Mouse (Mus musculus): Measurements from ENCODE around the gene Rph3al. TPM values are rescaled to one million over a fixed set of nuclear protein-coding genes. Genes with fewer than 3 reads are reported as not detected.

Gene Rph3al
- polyA plus RNA-seq, 1 experiment from 2014 or later: 1.5 TPM

- WGBS: 82% methylated on average over 4 of the region's 4 CpGs
- Histone ChIP-seq H3K27ac (replicated peaks) (no peak overlapping the region), H3K4me1 (peaks cover 4% of the 10 kb centered on the region; the same call in 1 of the 2 replicates), H3K4me2 (replicated peaks) (no peak overlapping the region), H3K9me3 (no peaks in the 10 kb centered on the region), H3K27me3 (no peaks in the 10 kb centered on the region), H3K4me3 (no peak overlapping the region), H3K36me3 (no peaks in the 10 kb centered on the region), H3K9ac (replicated peaks) (no peak overlapping the region)
- no peak for ATAC-seq (replicated peaks)
Observed at GRCm38 (mm10) chr11:75922741-75923140, 15.5 kb downstream of the Rph3al start.

- H3K27ac ChIP-seq (replicated peaks): no peak overlapping the region
- H3K27me3 ChIP-seq: no peaks in the 10 kb centered on the region
- ATAC-seq (replicated peaks): no peak
- no peak overlapping the region for H3K9ac ChIP-seq (replicated peaks)
- no peaks in the 10 kb centered on the region for H3K36me3 ChIP-seq
- no peak overlapping the region for H3K4me2 ChIP-seq (replicated peaks)
- WGBS: 85% methylated on average over 6 of the region's 6 CpGs
- H3K9me3 ChIP-seq: no peaks in the 10 kb centered on the region
- no peak overlapping the region for H3K4me3 ChIP-seq
- no peaks in the 10 kb centered on the region for H3K4me1 ChIP-seq
Observed at GRCm38 (mm10) chr11:75919139-75919538, 19.1 kb downstream of the Rph3al start.

GRCm38 (mm10) chr11:75917340-75917739, 20.9 kb downstream of the Rph3al start:
- no peak overlapping the region for H3K27ac ChIP-seq (replicated peaks)
- 82% methylated on average over 3 of the region's 3 CpGs for WGBS
- H3K36me3 ChIP-seq: no peaks in the 10 kb centered on the region
- H3K9ac ChIP-seq (replicated peaks): no peak overlapping the region
- H3K9me3 ChIP-seq: no peaks in the 10 kb centered on the region
- no peak overlapping the region for H3K4me3 ChIP-seq
- no peak for ATAC-seq (replicated peaks)
- no peak overlapping the region for H3K4me2 ChIP-seq (replicated peaks)
- no peaks in the 10 kb centered on the region for H3K27me3 ChIP-seq
- no peaks in the 10 kb centered on the region for H3K4me1 ChIP-seq

GRCm38 (mm10) chr11:75913953-75914352, 24.3 kb downstream of the Rph3al start:
- 60% methylated on average over 3 of the region's 3 CpGs for WGBS
- H3K4me2 ChIP-seq (replicated peaks): no peak overlapping the region
- H3K27me3 ChIP-seq: no peaks in the 10 kb centered on the region
- H3K4me1 ChIP-seq: no peaks in the 10 kb centered on the region
- H3K9ac ChIP-seq (replicated peaks): no peak overlapping the region
- no peaks in the 10 kb centered on the region for H3K9me3 ChIP-seq
- H3K36me3 ChIP-seq: no peaks in the 10 kb centered on the region
- no peak for ATAC-seq (replicated peaks)
- no peak overlapping the region for H3K27ac ChIP-seq (replicated peaks)
- no peak overlapping the region for H3K4me3 ChIP-seq

- Histone ChIP-seq H3K9ac (replicated peaks) (no peak overlapping the region), H3K27me3 (no peaks in the 10 kb centered on the region), H3K4me1 (no peaks in the 10 kb centered on the region), H3K36me3 (no peaks in the 10 kb centered on the region), H3K27ac (replicated peaks) (no peak overlapping the region), H3K9me3 (no peaks in the 10 kb centered on the region), H3K4me2 (replicated peaks) (no peak overlapping the region), H3K4me3 (no peak overlapping the region)
- ATAC-seq (replicated peaks): no peak
- WGBS: 54% methylated on average over 10 of the region's 10 CpGs
Observed at GRCm38 (mm10) chr11:75912944-75913657, 25.1 kb downstream of the Rph3al start.

GRCm38 (mm10) chr11:75911962-75912361, 26.3 kb downstream of the Rph3al start:
- no peak overlapping the region for H3K4me3 ChIP-seq
- no peak for ATAC-seq (replicated peaks)
- H3K27me3 ChIP-seq: no peaks in the 10 kb centered on the region
- no peaks in the 10 kb centered on the region for H3K4me1 ChIP-seq
- H3K27ac ChIP-seq (replicated peaks): no peak overlapping the region
- H3K36me3 ChIP-seq: no peaks in the 10 kb centered on the region
- H3K4me2 ChIP-seq (replicated peaks): no peak overlapping the region
- WGBS: 98% methylated on average over 1 of the region's 1 CpGs
- H3K9me3 ChIP-seq: no peaks in the 10 kb centered on the region
- no peak overlapping the region for H3K9ac ChIP-seq (replicated peaks)

- no peaks in the 10 kb centered on the region for H3K4me1 ChIP-seq
- H3K36me3 ChIP-seq: no peaks in the 10 kb centered on the region
- no peaks in the 10 kb centered on the region for H3K27me3 ChIP-seq
- ATAC-seq (replicated peaks): no peak
- no peak overlapping the region for H3K9ac ChIP-seq (replicated peaks)
- H3K9me3 ChIP-seq: no peaks in the 10 kb centered on the region
- H3K4me2 ChIP-seq (replicated peaks): no peak overlapping the region
- H3K27ac ChIP-seq (replicated peaks): no peak overlapping the region
- H3K4me3 ChIP-seq: no peak overlapping the region
- 80% methylated on average over 9 of the region's 9 CpGs for WGBS
Observed at GRCm38 (mm10) chr11:75909702-75910429, 28.4 kb downstream of the Rph3al start.

GRCm38 (mm10) chr11:75907406-75907805, 30.8 kb downstream of the Rph3al start:
- Histone ChIP-seq H3K27ac (replicated peaks) (no peak overlapping the region), H3K4me3 (no peak overlapping the region), H3K9ac (replicated peaks) (no peak overlapping the region), H3K9me3 (no peaks in the 10 kb centered on the region), H3K27me3 (no peaks in the 10 kb centered on the region), H3K4me1 (peaks cover 3% of the 10 kb centered on the region; the same call in 1 of the 2 replicates), H3K4me2 (replicated peaks) (no peak overlapping the region), H3K36me3 (no peaks in the 10 kb centered on the region)
- ATAC-seq (replicated peaks): no peak
- 75% methylated on average over 4 of the region's 4 CpGs for WGBS

- H3K27ac ChIP-seq (replicated peaks): no peak overlapping the region
- no peak overlapping the region for H3K4me2 ChIP-seq (replicated peaks)
- H3K9me3 ChIP-seq: no peaks in the 10 kb centered on the region
- H3K4me3 ChIP-seq: no peak overlapping the region
- H3K36me3 ChIP-seq: no peaks in the 10 kb centered on the region
- 52% methylated on average over 12 of the region's 12 CpGs for WGBS
- H3K9ac ChIP-seq (replicated peaks): no peak overlapping the region
- no peak for ATAC-seq (replicated peaks)
- peaks cover 3% of the 10 kb centered on the region; the same call in 1 of the 2 replicates for H3K4me1 ChIP-seq
- H3K27me3 ChIP-seq: no peaks in the 10 kb centered on the region
Observed at GRCm38 (mm10) chr11:75906556-75906955, 31.7 kb downstream of the Rph3al start.

GRCm38 (mm10) chr11:75904982-75905381, 33.2 kb downstream of the Rph3al start:
- Histone ChIP-seq H3K4me1 (peaks cover 5% of the 10 kb centered on the region; the same call in 1 of the 2 replicates), H3K27ac (replicated peaks) (no peak overlapping the region), H3K4me3 (no peak overlapping the region), H3K9me3 (no peaks in the 10 kb centered on the region), H3K9ac (replicated peaks) (no peak overlapping the region), H3K36me3 (no peaks in the 10 kb centered on the region), H3K27me3 (no peaks in the 10 kb centered on the region), H3K4me2 (replicated peaks) (no peak overlapping the region)
- WGBS: 79% methylated on average over 6 of the region's 6 CpGs
- ATAC-seq (replicated peaks): no peak

GRCm38 (mm10) chr11:75904501-75904900, 33.7 kb downstream of the Rph3al start:
- Histone ChIP-seq H3K27me3 (no peaks in the 10 kb centered on the region), H3K36me3 (no peaks in the 10 kb centered on the region), H3K9ac (replicated peaks) (no peak overlapping the region), H3K4me1 (peaks cover 9% of the 10 kb centered on the region), H3K27ac (replicated peaks) (no peak overlapping the region), H3K4me3 (no peak overlapping the region), H3K4me2 (replicated peaks) (no peak overlapping the region), H3K9me3 (no peaks in the 10 kb centered on the region)
- 41% methylated on average over 5 of the region's 5 CpGs for whole genome bisulfite sequencing
- no peak for ATAC-seq (replicated peaks)

GRCm38 (mm10) chr11:75903486-75903885, 34.7 kb downstream of the Rph3al start:
- WGBS: 85% methylated on average over 3 of the region's 3 CpGs
- H3K4me3 ChIP-seq: no peak overlapping the region
- no peak for ATAC-seq (replicated peaks)

More at GRCm38 (mm10) chr11:75903486-75903885, 34.7 kb downstream of the Rph3al start:
- Histone ChIP-seq H3K27me3 (no peaks in the 10 kb centered on the region), H3K36me3 (no peaks in the 10 kb centered on the region), H3K9me3 (no peaks in the 10 kb centered on the region), H3K4me1 (peaks cover 15% of the 10 kb centered on the region), H3K27ac (replicated peaks) (no peak overlapping the region), H3K4me2 (replicated peaks) (no peak overlapping the region), H3K9ac (replicated peaks) (no peak overlapping the region)
